Mouse (Mus musculus) C2C12 (cell line): ENCODE data around the gene Cmtm3.

Experiments
- CEBPB ChIP-seq: IDR thresholded peaks from one replicate; pipeline ENCODE4 v1.6.1; 2011; ENCODE audit warnings: low read depth, mild to moderate bottlenecking, control low read depth, moderate library complexity
- CTCF ChIP-seq: IDR thresholded peaks from one replicate; pipeline ENCODE4 v1.5.1; 2011; ENCODE audit not compliant: control insufficient read depth, insufficient read depth, insufficient read length
- MAX ChIP-seq: IDR thresholded peaks from one replicate; pipeline ENCODE4 v1.6.1; 2011; ENCODE audit warnings: mild to moderate bottlenecking, control low read depth
- MYOD1 ChIP-seq: IDR thresholded peaks from one replicate; pipeline ENCODE4 v1.6.1; 2011; ENCODE audit warnings: low read depth; ENCODE audit not compliant: control insufficient read depth, insufficient read length
- MYOG ChIP-seq: IDR thresholded peaks from one replicate; pipeline ENCODE4 v1.6.1; 2011; ENCODE audit not compliant: control insufficient read depth, insufficient read length; ENCODE audit errors: extremely low read depth
- USF1 ChIP-seq: IDR thresholded peaks from one replicate; pipeline ENCODE4 v1.6.1; 2011; ENCODE audit warnings: low read depth, mild to moderate bottlenecking, control low read depth, moderate library complexity

DNA sequence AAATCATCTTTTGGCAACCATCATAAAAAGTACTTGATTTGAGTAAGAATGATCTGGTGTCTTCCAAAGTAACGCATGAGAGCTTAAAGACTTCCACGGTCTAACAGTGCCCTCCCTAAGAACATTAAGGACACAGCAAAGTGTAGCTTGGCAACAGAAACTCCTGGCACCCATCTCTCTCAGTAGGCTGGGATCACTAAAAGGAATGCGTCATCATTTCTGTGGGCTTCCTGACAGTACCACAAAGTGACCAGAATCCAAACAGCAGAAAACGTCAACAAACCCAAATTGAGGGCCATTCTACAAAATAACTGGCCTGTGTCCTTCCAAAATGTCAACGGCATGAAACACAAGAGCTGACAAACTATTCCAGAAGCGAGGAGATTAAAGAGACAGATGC lies 30.9 kb downstream of the Cmtm3 start:
- TF ChIP-seq CTCF (no peak), MYOD1 (no peak), CEBPB (no peak), MYOG (no peak), USF1 (no peak), MAX (no peak)
